Mouse (Mus musculus) cerebellum, adult 11 months (tissue): Measurements from ENCODE around the gene Jag1.

Experiments used
- DNase-seq: peaks from one replicate; pipeline ENCODE4 v3.0.0; 2022

Gene Jag1

GRCm38 (mm10) chr2:137116025-137116674 lies at the start of gene Jag1:
Gene Jag1, minus strand, starts transcription at chr2:137116644.
- DNase-seq: no peak

GRCm38 (mm10) chr2:137156018-137156417 lies 39.6 kb upstream of the Jag1 start:
- DNase-seq: no peak

GRCm38 (mm10) chr2:137153825-137154224 lies 37.4 kb upstream of the Jag1 start:
- DNase-seq: no peak

- no peak for DNase-seq
Measured at GRCm38 (mm10) chr2:137153172-137153667, 36.8 kb upstream of the Jag1 start.

- no peak for DNase-seq
Measured at GRCm38 (mm10) chr2:137150953-137151352, 34.5 kb upstream of the Jag1 start.

- DNase-seq: no peak
Measured at GRCm38 (mm10) chr2:137146938-137147666, 30.7 kb upstream of the Jag1 start.

- no peak for DNase-seq
Measured at GRCm38 (mm10) chr2:137138063-137138462, 21.6 kb upstream of the Jag1 start.

- DNase-seq: no peak
Measured at GRCm38 (mm10) chr2:137134035-137134434, 17.6 kb upstream of the Jag1 start.

- no peak for DNase-seq
Measured at GRCm38 (mm10) chr2:137124861-137125260, 8.4 kb upstream of the Jag1 start.

GRCm38 (mm10) chr2:137117321-137117690 lies 862 bp upstream of the Jag1 start:
- no peak for DNase-seq

GRCm38 (mm10) chr2:137116675-137117320 lies 354 bp upstream of the Jag1 start:
- peak; percentile 36 for DNase-seq

- DNase-seq: no peak
Measured at GRCm38 (mm10) chr2:137115241-137116024, 1.0 kb downstream of the Jag1 start.

GRCm38 (mm10) chr2:137114248-137115096 lies 2.0 kb downstream of the Jag1 start:
- no peak for DNase-seq

- no peak for DNase-seq
Measured at GRCm38 (mm10) chr2:137113288-137114061, 3.0 kb downstream of the Jag1 start.

- DNase-seq: no peak
Measured at GRCm38 (mm10) chr2:137110214-137110898, 6.1 kb downstream of the Jag1 start.

GRCm38 (mm10) chr2:137109321-137110213 lies 6.9 kb downstream of the Jag1 start:
- DNase-seq: no peak

GRCm38 (mm10) chr2:137107946-137108345 lies 8.5 kb downstream of the Jag1 start:
- no peak for DNase-seq

GRCm38 (mm10) chr2:137107203-137107602 lies 9.2 kb downstream of the Jag1 start:
- no peak for DNase-seq

- no peak for DNase-seq
Measured at GRCm38 (mm10) chr2:137101074-137101473, 15.4 kb downstream of the Jag1 start.
